Mouse (Mus musculus): ENCODE measurements around the gene Camk2n2.

Gene Camk2n2

DNA sequence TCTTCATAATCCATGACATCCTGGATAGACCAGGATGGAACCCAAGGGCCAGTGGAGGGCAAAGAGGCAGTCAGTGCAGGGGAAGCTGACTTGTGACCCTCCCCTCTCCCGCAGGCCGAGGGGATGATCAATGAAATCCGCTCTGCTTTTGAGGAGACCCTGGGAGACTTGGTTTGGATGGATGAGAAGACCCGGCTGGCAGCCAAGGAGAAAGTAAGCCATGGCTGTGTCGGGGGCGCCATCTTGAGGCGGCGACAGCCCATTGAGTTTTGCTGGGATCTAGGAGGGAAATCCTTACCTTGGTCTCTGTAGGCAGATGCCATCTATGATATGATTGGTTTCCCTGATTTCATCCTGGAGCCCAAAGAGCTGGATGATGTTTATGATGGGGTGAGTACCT is 21.1 kb upstream of the Camk2n2 start:
- no peak for TF ChIP-seq POU5F1 (IDR thresholded peaks at IDR 0.05; ENCODE audit: borderline replicate concordance, low read length)
- no peak for TF ChIP-seq NANOG (IDR thresholded peaks at IDR 0.05; ENCODE audit: borderline replicate concordance, low read length)
- TF ChIP-seq CTCF (conservative IDR thresholded peaks at IDR 0.05; ENCODE audit: low read length) = peak; percentile 52
- H3K27me3 ChIP-seq (ENCODE audit: insufficient read depth, low read length) = no peaks in the 10 kb centered on the region
- H3K4me1 ChIP-seq (replicated peaks; ENCODE audit: low read depth, low read length) = 0 out of 2 replicates have a peak, but pooled peaks cover 5% of the 10 kb centered on the region
- no peak overlapping the region for H3K4me3 ChIP-seq (replicated peaks; ENCODE audit: low read length)
- no peaks in the 10 kb centered on the region for H3K9me3 ChIP-seq (ENCODE audit: low read length)
- peaks cover 24% of the 10 kb centered on the region for H3K36me3 ChIP-seq (ENCODE audit: insufficient read depth, low read length)

GRCm38 (mm10) chr16:20638367-20638766 is 17.3 kb upstream of the Camk2n2 start:
- H3K9me3 ChIP-seq (ENCODE audit: low read length) = no peaks in the 10 kb centered on the region
- H3K4me1 ChIP-seq (replicated peaks; ENCODE audit: low read depth, low read length) = peaks cover 12% of the 10 kb centered on the region; the same call in 1 of the 2 replicates
- H3K4me3 ChIP-seq (replicated peaks; ENCODE audit: low read length) = no peak overlapping the region
- TF ChIP-seq NANOG (IDR thresholded peaks at IDR 0.05; ENCODE audit: borderline replicate concordance, low read length) (no peak), CTCF (conservative IDR thresholded peaks at IDR 0.05; ENCODE audit: low read length) (no peak), POU5F1 (IDR thresholded peaks at IDR 0.05; ENCODE audit: borderline replicate concordance, low read length) (no peak)
- no peaks in the 10 kb centered on the region for H3K27me3 ChIP-seq (ENCODE audit: insufficient read depth, low read length)
- H3K36me3 ChIP-seq (ENCODE audit: insufficient read depth, low read length) = peaks cover 16% of the 10 kb centered on the region; the same call in 1 of the 2 replicates

GRCm38 (mm10) chr16:20637410-20637809 is 16.3 kb upstream of the Camk2n2 start:
- peaks cover 20% of the 10 kb centered on the region for H3K36me3 ChIP-seq (ENCODE audit: insufficient read depth, low read length)
- no peaks in the 10 kb centered on the region for H3K27me3 ChIP-seq (ENCODE audit: insufficient read depth, low read length)
- H3K9me3 ChIP-seq (ENCODE audit: low read length) = no peaks in the 10 kb centered on the region
- no peak overlapping the region for H3K4me3 ChIP-seq (replicated peaks; ENCODE audit: low read length)
- TF ChIP-seq NANOG (IDR thresholded peaks at IDR 0.05; ENCODE audit: borderline replicate concordance, low read length) = no peak
- peaks cover 12% of the 10 kb centered on the region; the same call in 1 of the 2 replicates for H3K4me1 ChIP-seq (replicated peaks; ENCODE audit: low read depth, low read length)

DNA sequence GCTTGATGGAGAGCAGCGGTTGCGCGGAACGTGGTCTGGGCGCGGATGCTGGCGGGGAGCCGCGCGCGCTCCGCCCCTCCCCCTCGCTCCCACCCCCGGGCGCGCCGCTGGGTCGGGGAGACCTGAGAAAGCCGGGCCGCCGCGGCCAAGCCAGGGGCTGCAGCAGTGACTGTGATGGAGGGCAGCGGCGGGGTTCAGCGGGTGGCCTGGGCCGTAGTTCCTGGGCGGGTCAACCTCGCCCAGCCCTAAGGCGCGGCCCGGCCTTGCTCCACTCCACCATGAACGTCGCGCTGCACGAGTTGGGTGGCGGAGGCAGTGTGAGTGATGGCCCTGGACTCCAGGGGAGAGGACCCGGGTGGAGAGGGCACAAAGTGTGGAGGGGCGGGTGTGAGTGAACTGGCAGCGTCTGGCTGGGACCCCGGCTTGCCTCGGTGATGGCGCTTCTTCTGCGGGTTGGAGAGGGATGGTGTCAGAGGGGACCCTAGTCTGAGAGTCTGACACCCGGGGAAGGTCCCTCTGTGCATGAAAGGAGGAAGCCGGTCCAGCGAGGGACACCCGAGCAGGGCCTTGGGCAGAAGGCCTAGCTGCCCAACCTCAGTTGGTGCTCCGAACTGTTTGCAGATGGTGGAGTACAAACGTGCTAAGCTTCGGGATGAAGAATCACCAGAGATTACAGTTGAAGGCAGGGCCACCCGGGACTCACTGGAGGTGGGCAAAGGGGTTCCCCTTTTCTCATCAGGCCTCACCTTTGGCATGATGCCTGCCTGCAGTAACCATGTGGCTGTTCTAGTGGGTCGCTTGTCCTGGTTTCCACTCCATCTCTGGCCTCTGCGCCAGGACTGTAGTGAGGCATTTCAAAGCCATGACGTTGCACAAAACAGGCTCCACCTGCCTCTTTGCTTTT is 8.9 kb upstream of the Camk2n2 start, which contains the start of gene Ece2:
TSS of gene Ece2 (plus strand) at position 98 of the 904 bp plus-strand sequence.
- peak within 1 kb of the TSS; percentile 80 for H3K4me3 ChIP-seq (replicated peaks; ENCODE audit: low read length)
- H3K4me1 ChIP-seq (replicated peaks; ENCODE audit: low read depth, low read length) = peaks cover 28% of the 10 kb centered on the region
- TF ChIP-seq NANOG (IDR thresholded peaks at IDR 0.05; ENCODE audit: borderline replicate concordance, low read length) (no peak), POU5F1 (IDR thresholded peaks at IDR 0.05; ENCODE audit: borderline replicate concordance, low read length) (no peak), CTCF (conservative IDR thresholded peaks at IDR 0.05; ENCODE audit: low read length) (no peak)
- peaks cover 35% of the 10 kb centered on the region for H3K27me3 ChIP-seq (ENCODE audit: insufficient read depth, low read length)
- peaks cover 21% of the 10 kb centered on the region for H3K36me3 ChIP-seq (ENCODE audit: insufficient read depth, low read length)
- H3K9me3 ChIP-seq (ENCODE audit: low read length) = no peaks in the 10 kb centered on the region

GRCm38 (mm10) chr16:20628871-20629391 is 7.8 kb upstream of the Camk2n2 start:
- H3K36me3 ChIP-seq (ENCODE audit: insufficient read depth, low read length) = peaks cover 21% of the 10 kb centered on the region
- peaks cover 38% of the 10 kb centered on the region for H3K27me3 ChIP-seq (ENCODE audit: insufficient read depth, low read length)
- TF ChIP-seq CTCF (conservative IDR thresholded peaks at IDR 0.05; ENCODE audit: low read length) (no peak), NANOG (IDR thresholded peaks at IDR 0.05; ENCODE audit: borderline replicate concordance, low read length) (no peak), POU5F1 (IDR thresholded peaks at IDR 0.05; ENCODE audit: borderline replicate concordance, low read length) (no peak)
- H3K4me3 ChIP-seq (replicated peaks; ENCODE audit: low read length) = no peak overlapping the region
- H3K9me3 ChIP-seq (ENCODE audit: low read length) = no peaks in the 10 kb centered on the region
- H3K4me1 ChIP-seq (replicated peaks; ENCODE audit: low read depth, low read length) = peaks cover 21% of the 10 kb centered on the region

- Histone ChIP-seq H3K4me1 (replicated peaks; ENCODE audit: low read depth, low read length) (peaks cover 38% of the 10 kb centered on the region), H3K36me3 (ENCODE audit: insufficient read depth, low read length) (peaks cover 8% of the 10 kb centered on the region), H3K4me3 (replicated peaks; ENCODE audit: low read length) (0 out of 2 replicates have a peak overlapping the region, but pooled peaks have one; percentile 89), H3K27me3 (ENCODE audit: insufficient read depth, low read length) (peaks cover 56% of the 10 kb centered on the region), H3K9me3 (ENCODE audit: low read length) (no peaks in the 10 kb centered on the region)
- TF ChIP-seq CTCF (conservative IDR thresholded peaks at IDR 0.05; ENCODE audit: low read length) (no peak), POU5F1 (IDR thresholded peaks at IDR 0.05; ENCODE audit: borderline replicate concordance, low read length) (no peak)
These were observed 2.1 kb upstream of the Camk2n2 start for GRCm38 (mm10) chr16:20623211-20623610.

- TF ChIP-seq POU5F1 (IDR thresholded peaks at IDR 0.05; ENCODE audit: borderline replicate concordance, low read length) (no peak), NANOG (IDR thresholded peaks at IDR 0.05; ENCODE audit: borderline replicate concordance, low read length) (no peak), CTCF (conservative IDR thresholded peaks at IDR 0.05; ENCODE audit: low read length) (no peak)
- H3K36me3 ChIP-seq (ENCODE audit: insufficient read depth, low read length) = peaks cover 18% of the 10 kb centered on the region
- peak overlapping the region; percentile 89 for H3K4me3 ChIP-seq (replicated peaks; ENCODE audit: low read length)
- H3K27me3 ChIP-seq (ENCODE audit: insufficient read depth, low read length) = peaks cover 60% of the 10 kb centered on the region
- peaks cover 38% of the 10 kb centered on the region for H3K4me1 ChIP-seq (replicated peaks; ENCODE audit: low read depth, low read length)
- no peaks in the 10 kb centered on the region for H3K9me3 ChIP-seq (ENCODE audit: low read length)
These were observed 1.1 kb upstream of the Camk2n2 start for GRCm38 (mm10) chr16:20621991-20622685.

DNA sequence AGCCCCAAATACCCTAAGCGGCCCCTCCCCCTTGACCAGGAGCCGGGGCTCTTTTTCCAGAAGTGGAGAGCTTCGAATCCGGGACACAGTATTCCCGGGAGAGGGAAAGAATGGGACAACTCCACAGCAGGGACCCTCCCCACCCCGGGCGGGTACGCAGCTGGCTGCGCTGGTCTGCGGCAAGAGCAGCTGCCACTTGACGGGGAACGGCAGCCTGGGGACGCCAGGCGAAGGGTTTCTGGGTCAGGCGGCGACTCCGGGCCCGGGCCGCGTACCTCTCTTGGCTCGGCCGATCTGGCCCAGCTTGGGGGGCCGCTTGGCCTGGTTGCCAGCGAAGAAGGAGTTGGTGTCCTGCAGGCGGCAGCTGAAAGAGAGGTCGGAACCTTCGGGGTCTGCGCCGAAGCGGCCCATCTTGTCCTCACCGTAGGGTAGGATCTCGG is 316 bp downstream of the Camk2n2 start:
- Histone ChIP-seq H3K36me3 (ENCODE audit: insufficient read depth, low read length) (peaks cover 28% of the 10 kb centered on the region), H3K9me3 (ENCODE audit: low read length) (no peaks in the 10 kb centered on the region), H3K4me3 (replicated peaks; ENCODE audit: low read length) (peak overlapping the region; percentile 89), H3K4me1 (replicated peaks; ENCODE audit: low read depth, low read length) (peaks cover 33% of the 10 kb centered on the region), H3K27me3 (ENCODE audit: insufficient read depth, low read length) (peaks cover 58% of the 10 kb centered on the region)
- TF ChIP-seq NANOG (IDR thresholded peaks at IDR 0.05; ENCODE audit: borderline replicate concordance, low read length) = no peak
- TF ChIP-seq CTCF (conservative IDR thresholded peaks at IDR 0.05; ENCODE audit: low read length) = no peak
- no peak for TF ChIP-seq POU5F1 (IDR thresholded peaks at IDR 0.05; ENCODE audit: borderline replicate concordance, low read length)

Measured in E14TG2a.4 (cell line).